Mouse (Mus musculus): ENCODE results near the gene Slc6a6.

DNA sequence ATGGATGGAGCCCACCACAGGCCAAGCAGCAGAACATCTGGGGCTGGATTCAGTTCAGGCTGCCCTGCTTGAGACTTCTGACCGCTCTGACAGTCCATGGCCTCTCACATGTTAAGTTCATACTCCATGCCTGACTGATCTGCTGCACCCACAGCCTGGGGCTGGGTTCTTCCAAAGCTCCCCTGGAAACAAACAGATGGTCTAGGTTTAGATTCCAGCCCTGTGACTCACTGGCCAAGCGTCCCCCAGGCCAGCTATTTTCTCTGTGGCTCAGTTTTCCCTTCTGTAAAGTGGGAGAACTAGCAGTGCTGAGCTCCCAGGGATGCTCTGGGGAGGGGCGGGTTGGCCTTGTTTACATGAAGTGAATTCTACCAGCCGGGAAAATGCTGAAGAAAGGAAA, 2.0 kb upstream of the Slc6a6 start:
- TF ChIP-seq MAX (IDR thresholded peaks at IDR 0.05; ENCODE audit: low read depth): no peak
- TF ChIP-seq POLR2A (IDR thresholded peaks at IDR 0.05; ENCODE audit: insufficient read length, low read depth): no peak
- no peak for TF ChIP-seq USF1 (IDR thresholded peaks at IDR 0.05; ENCODE audit: low read depth)
- TF ChIP-seq POLR2AphosphoS2 (IDR thresholded peaks at IDR 0.05; ENCODE audit: insufficient read length, low read depth): no peak
- TF ChIP-seq MYOG (IDR thresholded peaks at IDR 0.05; ENCODE audit: control insufficient read depth in 1 of 3, insufficient read depth in 1 of 3, insufficient read length in 2 of 3, low read depth in 2 of 3): no peak
- no peak for TF ChIP-seq E2F4 (IDR thresholded peaks at IDR 0.05; ENCODE audit: insufficient read depth)

Measured in myocyte (in vitro differentiated cells).